Mouse (Mus musculus) layer of hippocampus, adult 8-10 months (tissue): ENCODE measurements around the gene Krtap28-10. TPM values are rescaled to one million over a fixed set of nuclear protein-coding genes. Genes with fewer than 3 reads are reported as not detected.

Source experiments
- DNase-seq, 2 experiments: peaks; one replicate each; pipeline ENCODE4 v3.0.0; 2022; ENCODE audit warnings: low spot score in 2 of 2
- total RNA-seq, 4 experiments: library from RNA; stranded (reverse); gene quantifications; 2 replicates each; pipeline ENCODE4 v1.2.4; 2022

Krtap28-10 gene
- total RNA-seq = not detected

DNA sequence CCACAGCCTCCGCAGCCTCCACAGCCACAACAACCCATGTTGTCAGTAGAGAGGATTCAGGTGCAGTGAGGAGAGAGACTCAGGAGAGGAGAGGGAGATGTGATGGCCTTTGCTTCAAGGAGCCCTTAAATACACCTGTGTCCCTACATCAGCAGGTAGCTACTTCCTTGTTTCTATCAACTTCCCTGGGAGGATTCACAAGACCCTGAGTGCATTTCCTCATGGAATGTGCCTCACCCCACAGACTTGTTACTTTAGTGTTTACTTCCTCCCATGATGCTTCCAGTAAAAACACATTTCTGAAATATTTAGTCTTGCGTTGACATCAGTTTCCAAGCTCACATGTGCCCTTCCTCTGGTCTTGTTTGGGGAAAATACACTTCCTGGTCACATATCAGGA lies at the start of gene Krtap28-10:
TSS of gene Krtap28-10 (minus strand) at position 101 of the 400 bp plus-strand sequence.
- no peak for DNase-seq

- DNase-seq = no peak
Measured at GRCm38 (mm10) chr1:83091268-83091667, 49.0 kb upstream of the Krtap28-10 start.

GRCm38 (mm10) chr1:83084790-83085189 lies 42.5 kb upstream of the Krtap28-10 start:
- DNase-seq = no peak

DNA sequence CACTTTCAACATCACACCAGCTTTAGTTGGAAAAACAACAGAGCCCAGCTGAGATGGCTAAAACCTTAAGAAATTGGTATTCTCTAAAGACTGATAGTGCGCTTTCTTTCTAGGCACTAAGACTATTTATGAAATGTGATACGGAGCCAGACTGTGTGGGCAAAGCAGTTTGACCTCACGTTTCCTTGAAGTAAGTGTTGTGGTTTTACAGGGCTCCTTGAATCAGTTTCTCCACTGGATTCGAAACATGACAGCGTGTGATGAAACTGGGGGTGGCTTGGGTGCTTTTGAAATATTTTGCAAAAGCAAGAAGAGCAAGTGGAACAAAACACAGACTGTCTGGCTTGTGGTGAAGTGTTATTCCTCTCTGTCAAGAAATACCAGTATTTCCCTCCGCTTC lies 34.7 kb upstream of the Krtap28-10 start:
- DNase-seq = no peak

DNA sequence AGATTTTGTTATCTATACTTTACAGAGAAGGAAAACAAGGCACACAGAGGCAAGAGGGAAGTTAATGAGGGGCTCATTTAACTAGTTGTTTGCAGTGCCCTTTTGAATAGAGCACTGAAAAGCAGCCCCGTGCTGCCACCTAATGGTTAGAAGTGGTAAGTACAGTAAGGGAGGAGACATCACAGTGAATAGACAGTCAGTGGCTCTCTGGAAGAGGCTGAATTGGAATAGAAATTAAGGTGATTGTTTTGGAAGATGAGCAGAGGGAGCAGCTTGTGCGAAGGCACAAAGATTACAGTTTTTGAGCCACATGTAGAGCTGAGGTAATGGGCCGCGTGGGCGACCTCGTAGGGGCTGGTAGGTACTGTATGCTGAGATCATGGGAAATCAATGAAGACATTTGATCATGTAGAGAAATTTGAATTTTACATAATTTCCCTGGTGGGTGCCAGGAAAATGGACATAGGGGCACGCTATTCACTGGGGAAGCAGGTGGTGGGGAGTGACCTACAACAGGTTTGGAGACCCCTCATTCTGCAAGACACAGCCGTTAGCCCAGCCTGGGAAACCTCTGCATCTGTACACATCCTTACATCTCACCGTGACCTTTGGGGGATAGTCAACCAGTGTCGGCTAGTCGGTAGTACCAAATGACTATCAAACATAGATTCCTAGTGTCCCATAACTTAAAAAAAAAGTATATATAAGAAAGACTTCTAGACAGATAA lies 34.1 kb upstream of the Krtap28-10 start:
- peak in 1 of 2 experiments; percentile 13 for DNase-seq

- no peak for DNase-seq
Measured at GRCm38 (mm10) chr1:83075526-83076189, 33.4 kb upstream of the Krtap28-10 start.

DNA sequence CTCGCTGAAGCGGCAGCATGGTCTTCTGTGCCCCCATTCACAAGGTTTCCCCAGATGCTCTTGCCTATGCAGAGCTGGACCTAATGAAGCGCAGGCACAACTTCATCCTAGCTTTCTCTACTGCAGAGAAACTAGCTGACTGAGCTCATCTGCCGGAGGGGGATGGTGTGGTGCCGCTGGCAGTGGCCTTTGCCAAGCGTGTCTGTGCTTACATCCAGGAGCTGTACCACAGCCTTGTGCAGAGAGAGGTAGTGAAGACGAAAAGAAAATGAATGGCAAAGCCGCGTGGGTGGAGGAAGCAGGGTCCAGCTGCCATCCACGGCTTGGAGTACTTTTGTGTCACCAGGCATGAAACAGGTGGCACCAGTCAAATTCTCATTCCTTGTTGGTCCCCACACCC lies 24.9 kb upstream of the Krtap28-10 start:
- no peak for DNase-seq

- no peak for DNase-seq
Measured at GRCm38 (mm10) chr1:83066577-83066976, 24.3 kb upstream of the Krtap28-10 start.

GRCm38 (mm10) chr1:83064851-83065250 lies 22.6 kb upstream of the Krtap28-10 start:
- DNase-seq = no peak

DNA sequence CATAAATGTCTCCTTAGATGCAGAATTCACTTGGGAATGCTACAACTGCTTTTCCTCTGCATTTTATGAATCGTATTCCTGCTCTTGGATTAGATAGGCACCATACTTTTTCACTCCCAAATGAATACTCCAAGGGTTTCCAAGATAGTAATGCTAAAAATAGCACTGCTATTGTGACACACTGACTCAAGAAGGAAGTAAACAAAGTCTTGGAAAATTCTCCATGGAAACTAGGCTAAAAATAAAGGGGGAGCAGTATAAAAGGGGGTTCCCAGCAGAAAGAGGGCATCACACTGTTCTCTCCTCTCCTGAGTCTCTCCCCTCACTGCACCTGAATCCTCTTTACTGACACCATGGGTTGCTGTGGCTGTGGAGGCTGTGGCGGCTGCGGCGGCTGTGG lies 18.4 kb upstream of the Krtap28-10 start, which contains the start of gene Krtap28-13:
TSS of gene Krtap28-13 (plus strand) at position 288 of the 400 bp plus-strand sequence.
- DNase-seq = no peak

GRCm38 (mm10) chr1:83059278-83059677 lies 17.0 kb upstream of the Krtap28-10 start, which contains the start of gene A030005K14Rik:
A030005K14Rik (minus strand) TSS chr1:83059378.
- DNase-seq = no peak

- DNase-seq = no peak
Measured at GRCm38 (mm10) chr1:83058481-83058880, 16.2 kb upstream of the Krtap28-10 start.

DNA sequence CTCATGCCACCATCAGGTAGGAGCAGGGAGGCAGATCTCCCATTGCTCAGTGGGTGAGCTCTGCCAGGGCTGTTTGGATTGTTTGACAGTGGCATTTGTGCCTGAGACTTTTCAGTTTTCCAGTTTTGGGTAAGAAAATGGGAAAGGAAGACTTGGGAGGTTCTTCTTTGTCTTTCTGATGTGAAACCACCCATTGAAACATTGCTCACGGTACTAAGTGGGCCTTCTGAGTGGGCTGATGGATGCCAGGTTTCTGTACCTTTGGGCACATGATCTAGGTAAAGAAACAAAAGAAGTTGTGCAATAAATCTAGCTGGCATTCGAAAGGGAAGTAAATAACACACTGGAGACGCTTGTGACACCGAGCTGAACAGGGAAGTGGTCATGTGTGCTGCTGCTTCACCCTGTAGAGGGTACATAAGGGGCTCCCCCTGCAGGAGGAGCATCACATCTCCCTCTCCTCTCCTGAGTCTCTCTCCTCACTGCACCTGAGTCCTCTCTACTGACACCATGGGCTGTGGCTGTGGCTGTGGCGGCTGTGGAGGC lies 2.7 kb upstream of the Krtap28-10 start, which contains the start of gene Gm47969:
TSS of gene Gm47969 (plus strand) at position 51 of the 546 bp plus-strand sequence.
- DNase-seq = no peak

DNA sequence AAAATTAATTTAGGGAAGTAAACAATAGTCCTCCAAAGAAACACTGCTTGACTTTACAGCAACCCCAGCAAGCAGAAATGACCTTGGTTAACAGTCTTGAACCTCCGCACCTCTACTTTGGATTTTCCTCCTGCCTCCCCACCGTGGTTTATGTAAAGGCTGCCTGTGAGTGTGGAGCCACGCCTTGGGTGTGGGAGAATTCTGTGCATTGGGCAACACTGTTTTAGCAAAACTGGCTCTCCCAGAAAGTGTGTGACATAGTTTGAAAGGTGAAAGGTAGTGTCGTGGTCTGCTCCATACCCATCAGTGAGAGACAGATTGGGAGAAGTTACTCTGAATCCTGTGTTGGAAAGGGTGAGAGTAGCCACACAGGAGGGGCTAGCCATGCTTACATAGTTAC lies 3.2 kb downstream of the Krtap28-10 start:
- DNase-seq = no peak

- peak; percentile 3 to 27 for DNase-seq
Measured at GRCm38 (mm10) chr1:83038109-83038672, 4.1 kb downstream of the Krtap28-10 start, which contains the start of gene Slc19a3. Slc19a3 (minus strand) TSS chr1:83038448.

- no peak for DNase-seq
Measured at GRCm38 (mm10) chr1:83036892-83037667, 5.2 kb downstream of the Krtap28-10 start.

DNA sequence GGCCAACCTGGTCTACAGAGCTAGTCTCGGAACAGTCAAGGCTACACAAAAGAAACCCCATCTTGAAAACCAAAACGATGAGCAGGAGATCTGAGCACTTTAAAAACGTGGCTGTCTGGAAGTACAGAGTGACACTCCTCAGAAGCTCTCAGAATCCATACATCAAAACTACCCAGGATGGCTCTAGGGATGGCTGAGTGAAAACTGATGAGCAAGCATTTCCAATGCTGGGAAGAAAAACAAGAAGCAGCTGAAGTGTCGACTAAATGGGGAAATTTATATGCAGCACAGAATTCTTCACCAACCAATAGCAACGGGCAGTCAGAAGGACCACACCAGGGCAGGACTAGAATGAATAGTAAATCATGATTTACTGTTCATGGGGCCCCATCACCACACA lies 7.8 kb downstream of the Krtap28-10 start:
- DNase-seq = no peak

- DNase-seq = no peak
Measured at GRCm38 (mm10) chr1:83032508-83032907, 9.8 kb downstream of the Krtap28-10 start.

DNA sequence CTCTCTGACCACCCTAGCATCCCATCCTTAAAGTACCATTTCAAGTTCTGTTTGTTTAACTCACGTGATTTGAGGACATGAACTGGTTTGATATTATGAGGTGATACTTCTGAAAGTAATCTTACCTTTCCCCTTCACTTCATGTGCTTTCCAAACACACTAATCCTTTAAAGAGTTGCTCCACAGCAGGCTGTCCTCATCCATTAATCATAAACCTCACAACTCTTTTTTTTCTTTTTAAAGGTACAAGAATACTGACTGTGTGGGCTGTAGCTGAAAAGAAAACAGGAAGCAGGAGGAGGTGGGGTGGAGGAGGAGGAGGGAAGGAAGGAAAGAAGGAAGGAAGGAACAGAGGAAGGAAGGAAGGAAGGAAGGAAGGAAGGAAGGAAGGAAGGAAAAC lies 10.3 kb downstream of the Krtap28-10 start:
- DNase-seq = no peak

DNA sequence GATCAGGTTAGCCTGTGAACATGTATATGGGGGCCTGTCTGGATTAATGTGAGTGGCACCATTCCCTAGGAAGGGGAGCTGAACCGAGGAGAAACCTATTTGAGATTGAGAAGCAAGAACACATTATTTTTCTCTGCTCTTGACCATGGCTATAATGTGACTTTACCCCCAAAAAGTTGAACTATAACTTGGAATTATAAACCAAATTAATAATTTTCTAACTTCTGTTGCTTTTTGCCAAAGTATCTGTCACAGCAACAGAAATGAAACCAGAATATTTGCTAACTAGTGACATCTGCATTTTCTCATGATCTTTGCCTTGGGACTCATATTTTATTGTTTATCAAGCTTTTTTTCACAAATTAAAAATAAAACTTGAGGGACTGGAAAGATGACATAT lies 25.7 kb downstream of the Krtap28-10 start:
- no peak for DNase-seq

DNA sequence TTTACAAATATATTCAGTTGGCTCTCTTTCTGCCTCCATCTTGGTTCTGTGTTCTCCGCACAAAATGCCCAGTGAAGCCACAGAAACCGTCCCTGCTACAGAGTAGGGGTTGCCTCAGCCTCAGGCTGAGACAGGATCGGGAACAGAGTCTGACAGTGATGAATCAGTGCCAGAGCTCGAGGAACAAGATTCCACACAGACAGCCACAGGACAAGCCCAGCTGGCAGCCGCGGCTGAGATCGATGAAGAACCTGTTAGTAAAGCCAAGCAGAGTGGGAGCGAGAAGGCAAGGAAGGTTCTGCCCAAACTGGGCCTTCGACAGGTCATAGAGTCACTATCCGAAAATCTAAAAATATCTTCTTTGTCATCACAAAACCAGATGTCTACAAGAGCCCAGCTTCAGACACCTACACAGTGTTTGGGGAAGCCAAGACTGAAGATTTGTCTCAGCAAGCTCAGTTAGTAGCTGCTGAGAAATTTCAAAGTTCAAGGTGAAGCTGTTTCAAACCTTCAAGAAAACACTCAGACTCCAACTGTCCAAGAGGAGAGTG lies 26.9 kb downstream of the Krtap28-10 start:
- no peak for DNase-seq
